ENCODE assay signal across 18 mouse cellular contexts in genomic region chr5:28412006-28412685, GRCm38 (mm10). TPM values are rescaled to one million over a fixed set of nuclear protein-coding genes. Genes with fewer than 3 reads are reported as not detected.
A peak's percentile ranks its signal among the peaks of the same experiment; 100 is the strongest.
DNase-seq lines count a peak whose midpoint lies in the region; ATAC-seq and TF ChIP-seq lines count a peak whose summit lies in the region.
"Had no signal": no experiment of that assay in that cellular context is flagged by ENCODE, and none has a peak within 500 bp of the region (broad histone marks: within the 10 kb centered on the region; RNA-seq: fewer than 3 reads in every experiment).

No protein-coding gene starts in this region.

- peak; percentile 8 for DNase-seq in cerebellum, adult 9-10 months
- DNase-seq in lung, postnatal 0 days (ENCODE audit: low spot score): no peak
- DNase-seq in lung, postnatal 10 days: no peak
- peak; percentile 73 for DNase-seq in adrenal gland, postnatal 10 days
- no peak for DNase-seq in kidney, adult 9 months
- no peak for DNase-seq in urinary bladder, postnatal 14 days (ENCODE audit: low spot score)
- DNase-seq: cerebellum, postnatal 10 days; kidney, adult 8-10 months; layer of hippocampus, postnatal 36 days; lung, embryonic 14.5 days; thymus, postnatal 14 days had no signal

- no peak for TF ChIP-seq EP300 in lung, postnatal 0 days (IDR thresholded peaks at IDR 0.05)

- H3K4me2 ChIP-seq in lung, postnatal 0 days (replicated peaks; ENCODE audit: low read depth, low read length): no peak overlapping the region
- H3K4me2 ChIP-seq in intestine, postnatal 0 days (replicated peaks; ENCODE audit: low read depth): no peak overlapping the region
- H3K4me2 ChIP-seq: hindbrain, embryonic 15.5 days; limb, embryonic 12.5 days; lung, embryonic 14.5 days had no signal

- H3K27me3 ChIP-seq in lung, postnatal 0 days (replicated peaks; ENCODE audit: insufficient read depth, low read length): no peaks in the 10 kb centered on the region
- H3K27me3 ChIP-seq in intestine, postnatal 0 days (replicated peaks; ENCODE audit: control insufficient read depth, insufficient read depth, low read length): no peaks in the 10 kb centered on the region
- H3K27me3 ChIP-seq: hindbrain, embryonic 15.5 days; limb, embryonic 12.5 days had no signal

- peak overlapping the region; percentile 15; the same call in 1 of the 2 replicates for H3K27ac ChIP-seq in lung, postnatal 0 days (ENCODE audit: low read length)
- H3K27ac ChIP-seq in intestine, postnatal 0 days (ENCODE audit: low read depth, low read length): no peak overlapping the region; the same call in 1 of the 2 replicates
- H3K27ac ChIP-seq: hindbrain, embryonic 15.5 days; limb, embryonic 12.5 days; midbrain, embryonic 10.5 days had no signal

- H3K9me3 ChIP-seq in lung, postnatal 0 days (ENCODE audit: low read length): no peaks in the 10 kb centered on the region
- H3K9me3 ChIP-seq in intestine, postnatal 0 days (ENCODE audit: control insufficient read depth): no peaks in the 10 kb centered on the region
- H3K9me3 ChIP-seq: hindbrain, embryonic 15.5 days; limb, embryonic 12.5 days; midbrain, embryonic 10.5 days had no signal

- H3K4me3 ChIP-seq in lung, postnatal 0 days (ENCODE audit: low read depth, low read length): no peak overlapping the region
- H3K4me3 ChIP-seq in intestine, postnatal 0 days (ENCODE audit: low read depth, low read length): no peak overlapping the region
- H3K4me3 ChIP-seq: hindbrain, embryonic 15.5 days; limb, embryonic 12.5 days; midbrain, embryonic 10.5 days had no signal

- 56% methylated on average over 2 of the region's 2 CpGs for WGBS in lung, postnatal 0 days
- WGBS in intestine, postnatal 0 days: 48% methylated on average over 2 of the region's 2 CpGs

- peaks cover 4% of the 10 kb centered on the region; the same call in 1 of the 2 replicates for H3K4me1 ChIP-seq in lung, postnatal 0 days (ENCODE audit: insufficient read depth, low read depth, low read length)
- H3K4me1 ChIP-seq in intestine, postnatal 0 days (replicated peaks; ENCODE audit: control insufficient read depth, insufficient read depth, low read length): no peaks in the 10 kb centered on the region; the same call in none of the 2 replicates
- H3K4me1 ChIP-seq: hindbrain, embryonic 15.5 days; limb, embryonic 12.5 days; midbrain, embryonic 10.5 days had no signal

- ATAC-seq in cerebellum, adult (ENCODE audit: insufficient number of reproducible peaks, low FRiP score, low TSS enrichment): no peak
- no peak for ATAC-seq in lung, postnatal 0 days
- ATAC-seq in intestine, postnatal 0 days: 0 out of 2 replicates have a peak, but pooled peaks have one; percentile 55

- no peak overlapping the region for H3K9ac ChIP-seq in lung, postnatal 0 days (replicated peaks; ENCODE audit: low read depth)
- no peak overlapping the region for H3K9ac ChIP-seq in intestine, postnatal 0 days (ENCODE audit: low read depth, low read length)
- H3K9ac ChIP-seq: hindbrain, embryonic 15.5 days; limb, embryonic 12.5 days; lung, embryonic 14.5 days had no signal

- H3K36me3 ChIP-seq in lung, postnatal 0 days (ENCODE audit: insufficient read depth, low read length): peaks cover 34% of the 10 kb centered on the region
- peaks cover 74% of the 10 kb centered on the region for H3K36me3 ChIP-seq in intestine, postnatal 0 days (ENCODE audit: control insufficient read depth, insufficient read depth)

- TF ChIP-seq CTCF in lung, postnatal 0 days (IDR thresholded peaks at IDR 0.05): no peak
- no peak for TF ChIP-seq CTCF in intestine, postnatal 0 days (IDR thresholded peaks at IDR 0.05; ENCODE audit: low read depth)

RNA-seq across cellular contexts. Expression of gene Shh, which starts 54.9 kb away (rescaled TPM):
- 9.7 and 11.7 TPM in 2 replicates for polyA plus RNA-seq in lung, postnatal 0 days (2015; fragmentation: Nextera tagmentation; extraction: Ambion mirVana)
- 10 to 100 TPM; 16.4 to 17.5 TPM for total RNA-seq in adrenal gland, postnatal 10 days (2021)
- polyA plus RNA-seq in intestine, postnatal 0 days (2015; fragmentation: Nextera tagmentation; extraction: Ambion mirVana): 0.18 and 0.23 TPM in 2 replicates
- total RNA-seq: granulocyte monocyte progenitor cell, adult 5-6 weeks; neutrophil, adult 5-6 weeks had no signal

Comparison
In these comparisons a context has a peak if more than half of its experiments do, and no peak if none do; other contexts are left out.
1. DNase-seq: peak in cerebellum, adult 9-10 months (single experiment) and adrenal gland, postnatal 10 days (single experiment); none in lung, postnatal 0 days (single experiment), lung, postnatal 10 days (single experiment), kidney, adult 9 months (single experiment) and urinary bladder, postnatal 14 days (single experiment).